Mouse (Mus musculus) neural tube, embryonic 11.5 days (tissue): ENCODE measurements around the gene Rhof. TPM values are rescaled to one million over a fixed set of nuclear protein-coding genes. Genes with fewer than 3 reads are reported as not detected.

Source experiments
- ATAC-seq: fragments of 200-750 bp; cut with Nextera tagmentation; 2 replicates; pipeline ENCODE4 v1.8.0; 2017; ENCODE audit warnings: moderate number of reproducible peaks, mild to moderate bottlenecking, moderate TSS enrichment, moderate library complexity; ENCODE audit not compliant: insufficient read depth, low FRiP score, low TSS enrichment
- DNase-seq: peaks from one replicate; pipeline ENCODE4 v3.0.0-alpha.2; 2015; ENCODE audit warnings: low spot score
- H3K27ac ChIP-seq: fragments of 300-500 bp; sonication (generic); 2 replicates; pipeline ENCODE4 v1.5.1; 2014; ENCODE audit warnings: low read depth, mild to moderate bottlenecking, low read length
- H3K27me3 ChIP-seq: fragments of 300-500 bp; sonication (generic); 2 replicates; pipeline ENCODE4 v1.6.1; 2014; ENCODE audit warnings: mild to moderate bottlenecking, low read length, mixed read lengths; ENCODE audit not compliant: control insufficient read depth, insufficient read depth
- H3K36me3 ChIP-seq: fragments of 300-500 bp; sonication (generic); 2 replicates; pipeline ENCODE4 v1.6.1; 2014; ENCODE audit warnings: mild to moderate bottlenecking, low read length, moderate library complexity, mixed read lengths; ENCODE audit not compliant: control insufficient read depth, insufficient read depth
- H3K4me1 ChIP-seq: fragments of 300-500 bp; sonication (generic); 2 replicates; pipeline ENCODE4 v1.6.1; 2014; ENCODE audit warnings: low read length, mixed read lengths; ENCODE audit not compliant: control insufficient read depth, insufficient read depth
- H3K4me2 ChIP-seq: fragments of 300-500 bp; sonication (generic); 2 replicates; pipeline ENCODE4 v1.6.1; 2014; ENCODE audit warnings: low read depth, mild to moderate bottlenecking, moderate library complexity
- H3K4me3 ChIP-seq: fragments of 300-500 bp; sonication (generic); 2 replicates; pipeline ENCODE4 v1.5.1; 2014; ENCODE audit warnings: low read depth, low read length
- H3K9ac ChIP-seq: fragments of 300-500 bp; sonication (generic); 2 replicates; pipeline ENCODE4 v1.6.1; 2014; ENCODE audit warnings: mild to moderate bottlenecking, low read length
- H3K9me3 ChIP-seq: fragments of 300-500 bp; sonication (generic); 2 replicates; pipeline ENCODE4 v1.6.1; 2016; ENCODE audit warnings: low read length; ENCODE audit not compliant: control insufficient read depth
- WGBS: fragments of 180-500 bp; shearing (Covaris S2); extraction: QIAGEN DNeasy Blood & Tissue Kit; methylation state at CpG from one replicate; pipeline ENCODE4 v1.1.7; 2014; 5-methylcytosine and 5-hydroxymethylcytosine counted together
- polyA plus RNA-seq: library from polyadenylated mRNA; unstranded; fragments of >200 nt; fragmentation: Nextera tagmentation; extraction: Ambion mirVana; gene quantifications from 2 replicates; pipeline ENCODE4 v1.2.1, GENCODE M21; 2014

The Rhof gene
- polyA plus RNA-seq, 1 experiment from 2014 or later = 1.6 TPM

DNA sequence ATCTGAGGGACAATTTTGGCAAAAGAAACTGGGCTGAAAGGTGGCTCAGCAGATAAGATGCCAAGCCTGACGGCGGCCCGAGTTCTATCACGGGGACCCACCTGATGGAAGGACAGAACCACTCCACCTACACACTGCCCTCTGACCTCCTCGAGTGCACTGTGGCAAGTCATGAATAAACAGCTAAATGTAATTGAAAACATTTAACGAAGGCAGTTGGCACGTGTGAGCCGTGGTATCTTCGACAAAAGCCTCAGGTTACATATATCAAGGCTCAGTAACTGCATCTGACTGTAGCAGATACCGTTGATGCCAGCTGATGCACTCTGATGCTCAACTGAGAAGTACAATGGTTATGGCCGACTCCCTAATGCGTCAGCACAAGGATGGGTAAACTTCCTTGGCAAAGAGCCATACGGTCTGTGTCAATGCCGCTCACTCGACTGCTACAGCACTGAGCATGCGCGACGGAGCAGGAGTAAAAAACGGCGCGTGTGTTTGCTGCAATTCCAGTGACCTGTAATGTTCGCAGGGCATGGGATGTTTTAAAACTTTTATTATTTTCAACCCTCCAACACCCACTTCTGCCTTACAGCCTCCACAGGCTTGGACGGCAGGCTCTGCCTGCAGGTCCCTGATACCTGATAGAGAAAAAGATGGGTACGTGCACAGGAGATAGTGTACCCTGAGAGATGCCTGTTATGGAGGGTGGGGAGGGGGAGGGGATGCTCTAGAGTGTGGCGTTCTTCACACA lies 38.1 kb downstream of the Rhof start:
- ATAC-seq (no peak), DNase-seq (no peak)
- Histone ChIP-seq H3K9ac (no peak overlapping the region), H3K27me3 (no peaks in the 10 kb centered on the region), H3K4me3 (no peak overlapping the region), H3K9me3 (no peaks in the 10 kb centered on the region), H3K4me2 (no peak overlapping the region), H3K27ac (no peak overlapping the region), H3K4me1 (no peaks in the 10 kb centered on the region), H3K36me3 (no peaks in the 10 kb centered on the region; the same call in 1 of the 2 replicates)
- 89% methylated on average over 25 of the region's 25 CpGs for WGBS

DNA sequence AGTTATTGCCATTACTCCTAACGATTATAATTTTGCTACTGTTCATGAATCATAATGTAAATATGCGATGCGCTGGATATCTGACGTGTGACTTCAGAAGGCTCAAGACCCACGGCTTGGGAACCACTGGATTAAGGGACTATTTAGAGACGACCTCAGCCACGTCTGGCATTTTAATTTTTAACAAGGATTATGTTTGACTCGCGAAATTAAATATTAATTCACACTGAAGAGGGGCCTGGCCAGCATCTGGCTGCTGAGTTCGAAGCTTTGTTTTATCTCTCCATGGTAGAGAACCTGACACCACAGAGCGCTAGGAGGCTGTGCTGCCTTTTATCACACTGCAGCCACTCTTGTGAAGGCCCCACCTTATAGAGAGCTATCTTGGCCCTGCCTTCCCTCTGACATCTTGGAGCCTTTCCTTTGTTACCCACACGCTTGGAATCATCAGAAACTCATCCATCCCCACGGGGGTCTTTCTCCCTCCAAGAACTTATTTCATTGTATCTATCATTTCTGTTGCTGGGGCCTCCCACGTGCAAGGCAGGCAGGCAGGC lies 39.3 kb downstream of the Rhof start:
- Histone ChIP-seq H3K4me3 (no peak overlapping the region), H3K9me3 (no peaks in the 10 kb centered on the region), H3K4me1 (no peaks in the 10 kb centered on the region), H3K9ac (no peak overlapping the region), H3K4me2 (no peak overlapping the region), H3K36me3 (no peaks in the 10 kb centered on the region), H3K27me3 (no peaks in the 10 kb centered on the region), H3K27ac (no peak overlapping the region)
- 85% methylated on average over 14 of the region's 14 CpGs for WGBS
- no peak for DNase-seq
- no peak for ATAC-seq

DNA sequence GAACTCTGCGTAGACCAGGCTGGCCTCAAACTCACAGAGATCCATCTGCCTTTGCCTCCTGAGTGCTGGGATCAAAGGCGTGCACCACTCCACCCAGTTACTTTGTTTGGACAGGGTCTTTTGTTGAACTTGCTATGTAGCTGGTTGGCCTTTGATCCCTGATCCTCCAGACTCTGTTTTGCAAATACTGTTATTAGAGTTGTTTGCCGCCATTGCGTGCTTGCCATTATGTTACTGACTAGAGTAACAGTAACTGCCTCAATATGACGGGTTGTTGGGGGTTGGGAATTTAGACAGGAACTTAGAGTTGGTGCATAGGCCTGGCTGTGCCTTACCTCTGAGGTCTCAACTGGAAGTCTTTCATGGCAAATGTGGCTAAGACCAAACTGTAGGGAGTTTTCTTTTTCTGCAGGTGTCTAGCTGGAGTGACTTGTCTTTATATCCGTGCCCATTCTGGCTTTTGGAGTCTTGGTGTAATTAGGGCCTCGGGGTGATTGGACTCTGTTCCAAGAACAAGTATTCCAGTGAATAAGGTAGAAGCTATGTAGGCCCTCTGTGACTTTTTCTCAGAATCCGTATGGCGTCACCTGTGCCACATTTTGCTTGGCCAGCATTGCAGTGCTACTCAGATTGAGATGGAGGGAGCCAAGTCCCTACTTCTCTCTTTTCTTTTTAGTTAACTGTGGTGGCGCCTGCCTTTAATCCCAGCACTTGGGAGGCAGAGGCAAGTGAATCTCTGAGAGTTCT lies 41.8 kb downstream of the Rhof start:
- Histone ChIP-seq H3K4me1 (no peaks in the 10 kb centered on the region), H3K9ac (no peak overlapping the region), H3K9me3 (no peaks in the 10 kb centered on the region), H3K4me2 (no peak overlapping the region), H3K36me3 (no peaks in the 10 kb centered on the region), H3K27ac (no peak overlapping the region), H3K4me3 (no peak overlapping the region), H3K27me3 (no peaks in the 10 kb centered on the region)
- no peak for ATAC-seq
- no peak for DNase-seq
- 87% methylated on average over 10 of the region's 10 CpGs for WGBS

DNA sequence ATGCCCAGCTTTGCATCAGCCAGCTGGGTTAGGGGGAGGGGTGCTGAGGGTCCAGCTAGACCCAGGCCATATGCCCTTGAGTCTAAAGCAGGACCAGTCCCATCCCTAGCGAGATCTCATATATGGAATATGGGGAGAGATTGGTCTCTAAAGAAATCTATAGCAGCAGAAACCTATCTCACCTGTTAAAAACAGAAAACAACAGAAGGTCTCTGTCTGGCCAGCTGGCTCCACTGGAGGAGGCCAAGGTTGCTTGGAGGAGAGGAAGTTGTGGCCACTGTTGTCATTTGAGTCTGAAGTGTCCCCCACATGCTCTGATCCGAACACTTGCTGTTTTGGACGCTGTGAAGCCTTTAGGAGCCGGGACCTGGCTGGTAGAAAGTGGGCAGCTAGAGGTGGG lies 43.7 kb downstream of the Rhof start:
- no peak overlapping the region for H3K4me3 ChIP-seq
- 96% methylated on average over 4 of the region's 4 CpGs for WGBS
- no peaks in the 10 kb centered on the region for H3K9me3 ChIP-seq
- H3K4me2 ChIP-seq = no peak overlapping the region
- no peaks in the 10 kb centered on the region for H3K27me3 ChIP-seq
- no peak overlapping the region for H3K27ac ChIP-seq
- H3K4me1 ChIP-seq = no peaks in the 10 kb centered on the region
- no peak overlapping the region for H3K9ac ChIP-seq
- ATAC-seq (no peak), DNase-seq (no peak)
- no peaks in the 10 kb centered on the region; the same call in 1 of the 2 replicates for H3K36me3 ChIP-seq

DNA sequence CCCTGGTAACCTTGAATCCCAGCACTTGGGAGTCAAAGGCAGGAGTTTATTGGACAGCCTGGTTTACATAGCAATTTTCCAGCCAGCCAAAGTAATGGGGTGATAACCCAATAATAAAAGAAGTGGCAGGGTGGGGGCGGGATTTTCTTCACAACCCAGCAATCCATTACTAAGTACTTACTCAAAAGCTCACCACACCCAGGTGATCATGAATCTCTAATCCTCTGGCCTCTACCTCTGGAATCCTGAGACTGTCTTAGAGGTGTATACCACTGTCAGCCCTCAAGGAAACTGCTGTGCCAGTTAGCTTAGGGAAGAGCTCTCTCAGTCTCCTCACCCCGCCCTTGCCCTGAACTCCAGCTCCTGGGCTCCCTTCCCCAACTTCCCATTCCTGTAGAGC lies 46.0 kb downstream of the Rhof start:
- Histone ChIP-seq H3K36me3 (no peaks in the 10 kb centered on the region; the same call in 1 of the 2 replicates), H3K27ac (no peak overlapping the region), H3K9me3 (no peaks in the 10 kb centered on the region), H3K4me3 (no peak overlapping the region), H3K4me1 (no peaks in the 10 kb centered on the region), H3K27me3 (no peaks in the 10 kb centered on the region), H3K4me2 (no peak overlapping the region), H3K9ac (no peak overlapping the region)
- DNase-seq = no peak
- 77% methylated on average over 2 of the region's 2 CpGs for WGBS
- no peak for ATAC-seq

DNA sequence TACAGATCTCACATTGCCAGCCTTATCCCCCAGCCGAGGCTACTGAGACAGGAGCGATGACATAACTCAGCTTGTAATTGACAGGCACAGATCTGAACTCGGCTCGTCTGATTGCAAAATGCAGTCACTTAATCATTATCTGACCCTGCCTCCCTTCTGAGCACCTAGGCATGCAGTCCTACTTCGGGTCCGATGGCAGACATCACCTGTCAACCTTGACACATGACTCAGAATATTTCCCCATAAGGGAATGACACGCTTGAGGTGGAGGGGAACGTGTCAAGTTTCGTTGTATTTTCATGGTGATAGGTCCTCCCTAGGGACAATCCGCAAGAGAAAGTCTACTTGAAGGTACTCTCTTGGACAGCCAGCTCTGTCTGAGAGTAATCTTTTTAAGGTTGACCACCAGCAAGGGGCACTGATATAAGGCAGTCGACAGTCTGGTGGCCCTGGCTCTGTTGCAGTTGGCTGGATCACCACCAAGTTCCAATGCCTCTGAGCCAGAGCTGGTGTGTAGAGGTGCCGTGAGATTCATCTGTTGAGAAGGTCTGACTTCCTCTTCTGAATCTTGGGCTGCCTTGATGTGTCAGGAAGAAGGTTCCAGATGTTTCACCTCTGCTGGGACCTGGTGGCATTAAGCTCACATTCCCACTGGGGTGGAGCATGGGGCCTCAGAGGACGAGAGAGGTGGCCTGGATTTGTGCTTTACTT lies 49.0 kb downstream of the Rhof start:
- no peak overlapping the region for H3K9ac ChIP-seq
- H3K36me3 ChIP-seq = no peaks in the 10 kb centered on the region; the same call in 1 of the 2 replicates
- H3K4me1 ChIP-seq = no peaks in the 10 kb centered on the region
- no peak for ATAC-seq
- no peak overlapping the region for H3K4me2 ChIP-seq
- H3K27me3 ChIP-seq = no peaks in the 10 kb centered on the region
- H3K4me3 ChIP-seq = no peak overlapping the region
- 73% methylated on average over 13 of the region's 13 CpGs for WGBS
- no peaks in the 10 kb centered on the region for H3K9me3 ChIP-seq
- H3K27ac ChIP-seq = no peak overlapping the region
- no peak for DNase-seq

DNA sequence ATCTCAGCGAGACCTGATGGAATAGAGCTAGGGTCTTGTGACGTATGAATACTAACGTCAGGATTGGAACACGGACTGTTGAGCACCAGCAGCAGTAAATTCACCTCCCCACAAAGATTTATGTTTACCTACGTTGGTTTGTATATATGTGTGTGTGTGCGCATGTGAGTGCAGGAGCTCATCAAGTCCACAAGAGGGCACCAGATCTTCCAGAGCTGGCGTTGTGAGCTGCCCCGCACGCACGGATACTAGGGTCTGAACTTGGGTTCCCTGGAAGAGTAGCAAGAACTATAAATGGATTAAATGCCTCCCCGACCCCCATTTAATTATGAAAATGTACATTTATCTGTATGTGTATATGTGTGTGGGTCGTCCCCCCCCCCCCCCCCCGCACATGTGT lies 52.0 kb downstream of the Rhof start:
- ATAC-seq (no peak), DNase-seq (no peak)
- Histone ChIP-seq H3K27me3 (no peaks in the 10 kb centered on the region), H3K9me3 (no peaks in the 10 kb centered on the region), H3K4me1 (peaks cover 11% of the 10 kb centered on the region; the same call in 1 of the 2 replicates), H3K9ac (no peak overlapping the region), H3K4me3 (no peak overlapping the region), H3K36me3 (no peaks in the 10 kb centered on the region; the same call in 1 of the 2 replicates), H3K4me2 (no peak overlapping the region), H3K27ac (no peak overlapping the region)
- WGBS = 93% methylated on average over 13 of the region's 13 CpGs

DNA sequence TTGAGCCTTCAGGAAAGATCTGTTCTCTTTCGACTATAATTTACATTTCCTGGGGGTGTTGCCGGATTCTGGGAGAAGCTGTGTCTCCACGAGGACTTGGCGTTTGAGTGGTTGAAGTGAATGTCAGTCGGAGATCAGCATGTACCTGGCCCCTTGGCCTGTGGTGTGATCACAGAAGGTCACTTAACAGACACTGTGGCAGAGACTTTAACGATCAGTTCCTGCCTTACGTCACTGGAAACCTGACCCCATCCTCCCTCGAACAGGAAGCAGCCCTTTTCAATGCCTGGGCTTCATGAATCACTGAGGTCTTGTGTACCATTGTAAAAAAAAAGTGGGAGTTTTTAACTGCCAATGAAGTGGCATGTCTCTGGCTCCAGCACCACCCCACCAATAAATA lies 52.5 kb downstream of the Rhof start:
- DNase-seq = no peak
- Histone ChIP-seq H3K27ac (no peak overlapping the region), H3K36me3 (no peaks in the 10 kb centered on the region; the same call in 1 of the 2 replicates), H3K9me3 (no peaks in the 10 kb centered on the region), H3K4me2 (no peak overlapping the region), H3K4me3 (no peak overlapping the region), H3K4me1 (peaks cover 11% of the 10 kb centered on the region; the same call in 1 of the 2 replicates), H3K9ac (no peak overlapping the region), H3K27me3 (no peaks in the 10 kb centered on the region)
- no peak for ATAC-seq
- WGBS = 85% methylated on average over 8 of the region's 8 CpGs
